Mouse (Mus musculus) skeletal muscle tissue, adult 2 months (tissue): ENCODE measurements around the gene Ambra1.

ENCODE experiments used
- DNase-seq: peaks from one replicate; pipeline ENCODE4 v3.0.0-alpha.2; 2012; ENCODE audit warnings: low read depth, low spot score

Gene Ambra1

DNA sequence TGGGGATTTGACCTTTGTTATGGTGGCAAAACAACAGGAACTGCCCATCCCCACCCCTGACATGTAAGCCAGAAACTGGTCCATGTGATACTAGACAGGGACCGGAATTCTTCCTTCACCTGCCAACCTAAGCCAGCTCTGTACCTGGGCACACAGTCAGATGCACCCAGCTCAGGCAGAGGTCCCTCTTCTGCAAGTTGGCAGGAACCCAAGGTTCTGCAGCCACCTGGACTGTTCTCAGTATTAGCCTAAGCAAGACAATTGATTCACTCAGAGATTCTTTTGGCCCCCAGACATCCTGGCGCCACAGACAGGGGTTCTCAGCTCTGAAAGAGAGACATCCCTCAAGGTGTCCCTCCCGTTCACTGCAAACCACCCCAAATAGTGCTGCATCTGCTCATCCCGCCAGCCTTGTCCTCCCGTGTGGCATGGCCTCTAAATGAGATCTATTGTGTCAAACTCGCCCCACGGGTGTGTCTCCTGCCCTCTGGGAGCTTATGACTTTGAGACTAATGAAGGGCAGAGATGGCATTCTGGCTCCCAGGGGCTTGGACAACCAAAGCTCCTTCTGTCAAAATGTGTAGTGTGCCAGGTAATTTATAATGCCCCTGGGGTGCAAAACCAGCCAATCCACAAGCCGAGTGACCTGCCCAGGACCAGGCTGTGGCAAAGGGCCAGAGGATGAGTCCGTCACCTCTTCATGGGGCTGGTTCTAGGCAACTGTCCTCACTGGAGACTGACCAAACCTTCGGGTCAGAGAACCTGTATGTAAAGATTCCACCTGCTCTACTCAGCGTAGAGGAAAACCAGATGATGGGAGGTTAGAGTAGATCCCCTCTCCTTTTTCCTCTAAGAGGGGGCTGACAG, 229.8 kb downstream of the Ambra1 start:
- no peak for DNase-seq

GRCm38 (mm10) chr2:91960459-91960858, 230.5 kb downstream of the Ambra1 start:
- no peak for DNase-seq

DNA sequence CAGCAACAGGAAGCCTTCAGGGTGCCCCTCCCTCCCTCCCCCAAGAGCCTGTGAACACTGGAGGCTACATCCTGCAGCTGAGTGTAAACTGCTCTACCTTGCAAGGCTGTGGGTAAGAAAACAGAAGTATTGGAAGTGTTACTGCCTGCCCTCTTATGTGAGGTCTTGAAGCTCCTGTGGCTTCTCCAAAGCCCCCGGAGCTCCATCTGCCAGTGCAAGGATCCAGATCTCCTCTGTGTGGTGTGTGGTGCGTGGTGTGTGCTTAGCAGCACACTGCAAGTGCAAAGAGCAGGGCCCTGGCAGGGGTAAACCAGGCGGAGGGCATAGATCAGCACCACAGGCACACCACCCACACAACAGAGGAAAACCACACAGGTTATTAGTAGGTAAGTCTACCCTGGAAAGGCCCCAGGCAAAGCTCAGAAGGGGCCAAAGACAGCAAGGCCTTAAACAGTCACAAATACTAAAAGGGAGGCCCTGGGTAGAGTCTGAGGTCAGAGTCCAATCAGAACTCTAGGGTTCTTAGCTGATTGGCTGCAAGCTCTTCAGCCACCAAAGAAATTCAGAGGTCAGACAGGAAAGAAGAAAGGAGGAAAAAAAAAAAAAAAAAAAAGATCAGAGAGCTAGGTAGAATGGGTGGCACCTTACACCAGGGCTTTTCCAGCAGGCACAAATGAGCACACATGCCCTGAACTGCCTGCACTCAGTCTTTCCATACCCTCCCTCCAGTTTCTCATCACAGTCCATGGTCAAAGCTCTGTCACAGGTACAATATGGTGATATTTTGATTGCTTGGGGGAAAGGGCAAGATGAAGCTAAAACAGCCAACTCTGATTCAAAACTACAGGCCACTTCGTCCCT, 232.2 kb downstream of the Ambra1 start:
- DNase-seq = no peak

DNA sequence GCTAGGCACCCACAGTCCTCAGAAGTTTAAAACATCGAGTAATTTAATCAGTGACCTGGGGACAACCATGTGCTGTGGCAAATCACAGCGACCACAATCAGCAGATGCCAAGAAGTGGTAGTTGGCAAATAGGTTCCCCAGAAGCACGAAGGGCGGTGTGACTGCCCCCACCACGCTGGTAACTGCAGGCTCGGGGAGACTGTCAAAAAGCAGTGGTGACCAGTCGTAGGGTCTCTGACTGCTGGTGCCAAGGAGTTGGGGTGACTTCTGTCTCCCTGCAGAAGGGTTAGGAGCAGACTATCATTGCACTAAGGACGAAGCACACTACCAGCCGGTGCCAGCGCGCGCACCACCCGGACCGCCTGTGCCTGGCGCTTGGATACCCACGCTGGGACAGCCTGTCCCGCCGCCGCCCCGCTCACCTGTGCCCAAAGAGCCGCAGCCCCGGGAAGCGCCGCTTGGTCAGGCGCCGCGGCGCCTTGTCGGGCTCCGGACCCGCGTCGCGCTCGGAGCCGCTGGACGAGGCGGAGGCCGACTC, 233.0 kb downstream of the Ambra1 start:
- no peak for DNase-seq

- peak; percentile 91 for DNase-seq
Observed at GRCm38 (mm10) chr2:91963443-91963932, 233.6 kb downstream of the Ambra1 start.

GRCm38 (mm10) chr2:91964610-91965204, 234.8 kb downstream of the Ambra1 start:
- DNase-seq = no peak

DNA sequence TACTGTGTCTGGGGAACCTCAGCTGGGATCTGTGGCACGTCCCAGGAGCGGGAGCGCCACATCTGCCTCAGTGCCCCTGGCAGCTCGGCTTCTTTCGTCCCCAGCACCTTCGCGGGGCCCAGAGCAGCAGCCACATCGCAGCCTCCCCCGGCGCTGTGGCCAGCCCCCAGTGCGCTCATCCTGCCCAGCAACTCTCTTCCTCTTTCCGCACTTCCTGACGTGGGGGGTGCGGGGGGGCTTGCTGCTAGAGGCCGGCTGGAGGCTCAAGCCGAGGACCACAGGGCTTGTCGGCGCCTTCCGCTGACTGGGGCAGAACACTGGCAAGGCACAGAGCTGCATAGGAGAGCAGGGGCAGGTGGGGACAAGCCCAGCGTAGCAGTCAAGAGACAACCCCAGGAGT, 235.5 kb downstream of the Ambra1 start:
- no peak for DNase-seq

DNA sequence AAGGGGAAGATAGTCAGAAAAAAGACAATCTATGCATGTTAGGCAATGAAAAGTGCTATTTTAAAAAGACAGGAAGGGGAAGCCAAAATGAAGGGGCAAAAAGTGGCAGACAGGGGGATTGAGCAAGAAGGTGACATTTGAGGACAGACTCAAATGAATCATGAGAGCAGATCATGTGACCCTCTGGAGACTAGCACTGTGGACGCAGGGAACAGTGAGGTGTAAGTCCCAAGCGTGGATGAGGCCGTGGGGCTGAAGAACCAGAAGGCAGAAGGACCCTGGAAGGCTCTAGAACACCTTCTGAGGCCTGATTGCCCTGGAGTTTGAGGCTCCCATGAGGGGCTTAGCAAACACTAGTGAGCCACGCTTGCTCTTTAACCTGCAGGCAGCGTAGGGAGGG, 236.4 kb downstream of the Ambra1 start:
- no peak for DNase-seq

- DNase-seq = no peak
Observed at GRCm38 (mm10) chr2:91967962-91968361, 238.0 kb downstream of the Ambra1 start.
